Mouse (Mus musculus) mouse embryonic stem cell (cell line): ENCODE data around the gene Cnpy1.

Experiments used
- in situ Hi-C, 2 experiments: fragments of 300-500 bp; cut with MboI; formaldehyde crosslinking; loops; 1 replicate in 1 of 2; 3 replicates in 1 of 2; pipeline ENCODE4 v1.14.3; 2019 to 2020; ENCODE audit warnings: low sequenced_read_pairs in 2 of 2, low pct_unique_long_range_greater_than_20kb in 1 of 2, mixed read lengths in 1 of 2; ENCODE audit not compliant: unreplicated experiment in 1 of 2

The Cnpy1 gene

DNA sequence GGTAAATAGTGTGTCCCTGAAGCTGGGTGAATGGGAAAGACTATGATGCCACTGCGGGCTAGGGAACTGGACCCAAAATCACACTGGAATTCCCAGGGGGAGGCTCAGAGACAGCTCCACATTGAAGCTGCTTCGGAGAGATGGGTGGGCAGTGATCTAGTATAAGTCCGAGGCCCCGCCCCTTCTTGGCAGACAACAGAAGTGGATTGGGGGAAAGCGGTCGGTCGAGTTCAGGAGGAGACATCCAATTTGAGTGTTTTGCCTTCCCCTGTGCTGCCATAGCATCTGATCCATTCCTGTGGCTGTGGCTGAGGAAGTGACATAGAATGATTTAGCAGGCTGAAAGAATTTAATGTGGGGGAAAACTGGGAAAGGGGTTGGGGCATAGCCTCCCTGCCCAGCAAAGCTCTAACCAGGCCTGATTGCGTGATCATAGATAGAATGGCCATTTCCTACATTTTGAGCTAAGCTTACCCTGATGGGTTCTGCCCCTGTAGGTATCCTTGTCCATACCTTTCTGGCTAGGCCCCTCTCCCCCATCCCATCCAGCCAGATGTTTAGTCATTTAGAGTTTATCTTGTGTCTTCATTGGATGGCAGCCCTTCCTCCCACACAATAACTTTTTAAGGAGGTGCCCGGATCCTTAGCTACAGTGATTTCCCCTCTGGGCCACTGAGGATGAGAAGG is 88.4 kb downstream of the Cnpy1 start:
- in situ Hi-C loops = loop anchor here in 1 of 2 experiments (25.0 kb wide), 1 partner anchor 305 kb away; the partner anchor contains the start of gene Shh
